ENCODE assay signal across 8 mouse cellular contexts in the genomic region with DNA sequence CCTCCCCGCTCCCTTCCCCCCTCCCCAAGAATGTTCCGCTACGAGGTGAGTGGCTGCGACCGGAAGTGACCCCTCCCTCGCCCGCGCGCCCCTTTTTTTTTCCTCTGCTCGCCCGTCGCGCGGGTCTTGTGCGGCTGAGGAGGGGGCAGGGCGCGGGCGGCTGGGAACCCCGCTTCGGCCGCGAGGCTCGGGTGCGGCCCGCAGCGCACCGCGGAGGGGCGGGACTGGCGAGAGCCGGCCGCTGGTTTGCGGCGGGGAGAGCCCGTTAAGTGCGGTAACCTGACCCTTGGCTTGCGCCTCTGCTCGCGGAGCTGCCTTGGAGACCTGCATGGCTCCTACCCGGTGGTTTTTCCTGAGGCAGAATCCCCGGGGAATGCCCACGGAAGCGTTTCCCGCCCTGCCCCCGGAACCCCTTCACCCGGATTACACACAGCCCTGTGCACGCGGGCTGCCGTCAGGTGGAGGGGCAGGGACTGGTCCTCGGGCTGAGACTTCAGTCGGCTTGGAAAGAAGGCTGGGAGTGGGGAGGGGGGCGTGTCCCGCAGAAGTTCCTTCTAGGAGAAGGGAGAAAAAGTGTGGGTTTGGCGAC. TPM values are rescaled to one million over a fixed set of nuclear protein-coding genes. Genes with fewer than 3 reads are reported as not detected.
DNase-seq lines count a peak whose midpoint lies in the region; ATAC-seq and TF ChIP-seq lines count a peak whose summit lies in the region.

No protein-coding gene starts in this region.

- no peak for TF ChIP-seq POLR2A in cortical plate, adult 2 months (IDR thresholded peaks at IDR 0.05; ENCODE audit: extremely low read depth, insufficient read depth, low read length)
- no peak for TF ChIP-seq POLR2A in limb, embryonic 14.5 days (IDR thresholded peaks at IDR 0.05; ENCODE audit: borderline replicate concordance, extremely low read depth, insufficient read depth, insufficient read length)

- no peaks in the 10 kb centered on the region for H3K36me3 ChIP-seq in hindbrain, postnatal 0 days (ENCODE audit: insufficient read depth, low read length)
- H3K36me3 ChIP-seq in limb, embryonic 14.5 days (ENCODE audit: control insufficient read depth, insufficient read depth, low read length) = peaks cover 18% of the 10 kb centered on the region; the same call in 1 of the 2 replicates
- H3K36me3 ChIP-seq in midbrain, embryonic 13.5 days = peaks cover 10% of the 10 kb centered on the region

- H3K27ac ChIP-seq in cortical plate, adult 2 months (ENCODE audit: insufficient read depth, low read length) = 0 out of 2 replicates have a peak overlapping the region, but pooled peaks have one; percentile 55
- peak overlapping the region; percentile 90 for H3K27ac ChIP-seq in hindbrain, postnatal 0 days
- peak overlapping the region; percentile 90 for H3K27ac ChIP-seq in limb, embryonic 14.5 days (replicated peaks; ENCODE audit: low read depth, low read length)
- peak overlapping the region; percentile 92 for H3K27ac ChIP-seq in midbrain, embryonic 13.5 days

- peak overlapping the region; percentile 78 for H3K4me2 ChIP-seq in hindbrain, postnatal 0 days (ENCODE audit: low read depth, low read length)
- peak overlapping the region; percentile 77 for H3K4me2 ChIP-seq in limb, embryonic 14.5 days (replicated peaks; ENCODE audit: low read depth, low read length, severe bottlenecking)
- H3K4me2 ChIP-seq in midbrain, embryonic 13.5 days (replicated peaks) = peak overlapping the region; percentile 82

- peak; percentile 38 to 53 for DNase-seq in urinary bladder, adult 18-20 months (ENCODE audit: low spot score in 2 of 2)
- no peak for DNase-seq in urinary bladder, postnatal 10 days (ENCODE audit: low spot score)
- DNase-seq in gastrocnemius, postnatal 14 days = peak; percentile 67
- DNase-seq in hindbrain, postnatal 0 days (ENCODE audit: low spot score) = peak; percentile 62
- DNase-seq in limb, embryonic 14.5 days (ENCODE audit: low spot score) = peak; percentile 58
- DNase-seq in testis, postnatal 10 days (ENCODE audit: low spot score) = peak; percentile 82

- intact Hi-C loops in gastrocnemius, postnatal 14 days (cut with DNase I; ENCODE audit: low total_unique reads) = loop anchor here (10.0 kb wide), 1 partner anchor 138 kb away; a partner anchor contains a TSS

- peak; percentile 54; the same call in 1 of the 2 replicates for ATAC-seq in hindbrain, postnatal 0 days
- peak; percentile 56 for ATAC-seq in limb, embryonic 14.5 days (ENCODE audit: low FRiP score, low read depth)
- ATAC-seq in midbrain, embryonic 13.5 days = peak; percentile 80

- peak overlapping the region; percentile 71 for H3K4me3 ChIP-seq in cortical plate, adult 2 months (ENCODE audit: insufficient read depth, low read length)
- H3K4me3 ChIP-seq in hindbrain, postnatal 0 days (ENCODE audit: low read length) = peak overlapping the region; percentile 84
- peak overlapping the region; percentile 82 for H3K4me3 ChIP-seq in limb, embryonic 14.5 days (replicated peaks; ENCODE audit: low read length)
- peak overlapping the region; percentile 88 for H3K4me3 ChIP-seq in midbrain, embryonic 13.5 days (replicated peaks)

- H3K9ac ChIP-seq in hindbrain, postnatal 0 days (replicated peaks; ENCODE audit: low read length) = peak overlapping the region; percentile 74
- H3K9ac ChIP-seq in limb, embryonic 14.5 days (ENCODE audit: low read depth, low read length, severe bottlenecking) = peak overlapping the region; percentile 85
- H3K9ac ChIP-seq in midbrain, embryonic 13.5 days (replicated peaks) = peak overlapping the region; percentile 91

- H3K4me1 ChIP-seq in cortical plate, adult 2 months (ENCODE audit: control insufficient read depth, insufficient read depth, low read length) = no peaks in the 10 kb centered on the region; the same call in 1 of the 2 replicates
- H3K4me1 ChIP-seq in hindbrain, postnatal 0 days (ENCODE audit: insufficient read depth, low read length) = peaks cover 8% of the 10 kb centered on the region; the same call in 1 of the 2 replicates
- H3K4me1 ChIP-seq in limb, embryonic 14.5 days (ENCODE audit: control insufficient read depth, insufficient read depth, low read length) = peaks cover 9% of the 10 kb centered on the region
- peaks cover 39% of the 10 kb centered on the region for H3K4me1 ChIP-seq in midbrain, embryonic 13.5 days (replicated peaks)

- WGBS in hindbrain, postnatal 0 days = under 1% methylated on average over 47 of the region's 54 CpGs
- under 1% methylated on average over 24 of the region's 54 CpGs for WGBS in limb, embryonic 14.5 days
- WGBS in midbrain, embryonic 13.5 days = under 1% methylated on average over 23 of the region's 54 CpGs

- no peak for TF ChIP-seq CTCF in cortical plate, adult 2 months (IDR thresholded peaks at IDR 0.05; ENCODE audit: extremely low read depth, insufficient read depth, low read length)
- TF ChIP-seq CTCF in hindbrain, postnatal 0 days (IDR thresholded peaks at IDR 0.05; ENCODE audit: low read depth) = no peak

- H3K27me3 ChIP-seq in hindbrain, postnatal 0 days (ENCODE audit: insufficient read depth, low read length) = no peaks in the 10 kb centered on the region
- H3K27me3 ChIP-seq in limb, embryonic 14.5 days (ENCODE audit: control insufficient read depth, insufficient read depth, low read length) = no peaks in the 10 kb centered on the region
- no peaks in the 10 kb centered on the region for H3K27me3 ChIP-seq in midbrain, embryonic 13.5 days

- H3K9me3 ChIP-seq in hindbrain, postnatal 0 days (ENCODE audit: low read length) = no peaks in the 10 kb centered on the region
- no peaks in the 10 kb centered on the region for H3K9me3 ChIP-seq in limb, embryonic 14.5 days (ENCODE audit: control insufficient read depth, low read length)
- no peaks in the 10 kb centered on the region for H3K9me3 ChIP-seq in midbrain, embryonic 13.5 days

RNA-seq across cellular contexts. Expression of a gene that starts 0.4 kb away (rescaled TPM):
- polyA plus RNA-seq in cortical plate, adult 2 months (2012; rRNA removed) = 15.5 and 17.2 TPM in 2 replicates
- total RNA-seq in gastrocnemius, postnatal 14 days (2021) = 10 to 100 TPM; 21.0 to 22.8 TPM
- total RNA-seq in hindbrain, postnatal 0 days (2014; rRNA removed) = 11.1 and 12.3 TPM in 2 replicates
- 9.8 and 11.5 TPM in 2 replicates for polyA plus RNA-seq in hindbrain, postnatal 0 days (2015; fragmentation: Nextera tagmentation; extraction: Ambion mirVana)
- 38.5 and 45.1 TPM in 2 replicates for polyA plus RNA-seq in limb, embryonic 14.5 days (2012; rRNA removed)
- polyA plus RNA-seq in limb, embryonic 14.5 days (2014; fragmentation: Nextera tagmentation; extraction: Ambion mirVana) = 18.9 and 19.6 TPM in 2 replicates
- polyA plus RNA-seq in midbrain, embryonic 13.5 days (2015; fragmentation: Nextera tagmentation; extraction: Ambion mirVana) = 19.6 and 21.4 TPM in 2 replicates

RNA-seq across cellular contexts. Expression of a gene that starts 26.3 kb away (rescaled TPM):
- polyA plus RNA-seq in cortical plate, adult 2 months (2012; rRNA removed) = not detected in 2 replicates
- total RNA-seq in gastrocnemius, postnatal 14 days (2021) = not detected
- not detected in 2 replicates for total RNA-seq in hindbrain, postnatal 0 days (2014; rRNA removed)
- not detected in 2 replicates for polyA plus RNA-seq in hindbrain, postnatal 0 days (2015; fragmentation: Nextera tagmentation; extraction: Ambion mirVana)
- polyA plus RNA-seq in limb, embryonic 14.5 days (2012; rRNA removed) = not detected in 2 replicates
- polyA plus RNA-seq in limb, embryonic 14.5 days (2014; fragmentation: Nextera tagmentation; extraction: Ambion mirVana) = not detected in 2 replicates
- polyA plus RNA-seq in midbrain, embryonic 13.5 days (2015; fragmentation: Nextera tagmentation; extraction: Ambion mirVana) = 0.16 TPM in 1 of 2 replicates, not detected in the other

RNA-seq across cellular contexts. Expression of a gene that starts 37.7 kb away (rescaled TPM):
- polyA plus RNA-seq in cortical plate, adult 2 months (2012; rRNA removed) = 0.13 and 0.15 TPM in 2 replicates
- total RNA-seq in gastrocnemius, postnatal 14 days (2021) = not detected
- not detected in 2 replicates for total RNA-seq in hindbrain, postnatal 0 days (2014; rRNA removed)
- polyA plus RNA-seq in hindbrain, postnatal 0 days (2015; fragmentation: Nextera tagmentation; extraction: Ambion mirVana) = not detected in 2 replicates
- 0.06 TPM in 1 of 2 replicates, not detected in the other for polyA plus RNA-seq in limb, embryonic 14.5 days (2012; rRNA removed)
- not detected in 2 replicates for polyA plus RNA-seq in limb, embryonic 14.5 days (2014; fragmentation: Nextera tagmentation; extraction: Ambion mirVana)
- polyA plus RNA-seq in midbrain, embryonic 13.5 days (2015; fragmentation: Nextera tagmentation; extraction: Ambion mirVana) = not detected in 2 replicates

RNA-seq across cellular contexts. Expression of a gene that starts 51.8 kb away (rescaled TPM):
- not detected in 2 replicates for polyA plus RNA-seq in cortical plate, adult 2 months (2012; rRNA removed)
- not detected for total RNA-seq in gastrocnemius, postnatal 14 days (2021)
- not detected in 2 replicates for total RNA-seq in hindbrain, postnatal 0 days (2014; rRNA removed)
- not detected in 2 replicates for polyA plus RNA-seq in hindbrain, postnatal 0 days (2015; fragmentation: Nextera tagmentation; extraction: Ambion mirVana)
- not detected in 2 replicates for polyA plus RNA-seq in limb, embryonic 14.5 days (2012; rRNA removed)
- not detected in 2 replicates for polyA plus RNA-seq in limb, embryonic 14.5 days (2014; fragmentation: Nextera tagmentation; extraction: Ambion mirVana)
- not detected in 2 replicates for polyA plus RNA-seq in midbrain, embryonic 13.5 days (2015; fragmentation: Nextera tagmentation; extraction: Ambion mirVana)

RNA-seq across cellular contexts. Expression of a gene that starts 53.1 kb away (rescaled TPM):
- 36.0 and 37.1 TPM in 2 replicates for polyA plus RNA-seq in cortical plate, adult 2 months (2012; rRNA removed)
- total RNA-seq in gastrocnemius, postnatal 14 days (2021) = 10 to 100 TPM; 70.8 to 71.5 TPM
- total RNA-seq in hindbrain, postnatal 0 days (2014; rRNA removed) = 25.5 and 28.0 TPM in 2 replicates
- 2.5 and 2.6 TPM in 2 replicates for polyA plus RNA-seq in hindbrain, postnatal 0 days (2015; fragmentation: Nextera tagmentation; extraction: Ambion mirVana)
- polyA plus RNA-seq in limb, embryonic 14.5 days (2012; rRNA removed) = 33.4 and 37.5 TPM in 2 replicates
- 10.9 and 11.7 TPM in 2 replicates for polyA plus RNA-seq in limb, embryonic 14.5 days (2014; fragmentation: Nextera tagmentation; extraction: Ambion mirVana)
- polyA plus RNA-seq in midbrain, embryonic 13.5 days (2015; fragmentation: Nextera tagmentation; extraction: Ambion mirVana) = 3.9 and 4.1 TPM in 2 replicates
